Mouse (Mus musculus): Measurements from ENCODE around the gene Cpvl.

Gene Cpvl

DNA sequence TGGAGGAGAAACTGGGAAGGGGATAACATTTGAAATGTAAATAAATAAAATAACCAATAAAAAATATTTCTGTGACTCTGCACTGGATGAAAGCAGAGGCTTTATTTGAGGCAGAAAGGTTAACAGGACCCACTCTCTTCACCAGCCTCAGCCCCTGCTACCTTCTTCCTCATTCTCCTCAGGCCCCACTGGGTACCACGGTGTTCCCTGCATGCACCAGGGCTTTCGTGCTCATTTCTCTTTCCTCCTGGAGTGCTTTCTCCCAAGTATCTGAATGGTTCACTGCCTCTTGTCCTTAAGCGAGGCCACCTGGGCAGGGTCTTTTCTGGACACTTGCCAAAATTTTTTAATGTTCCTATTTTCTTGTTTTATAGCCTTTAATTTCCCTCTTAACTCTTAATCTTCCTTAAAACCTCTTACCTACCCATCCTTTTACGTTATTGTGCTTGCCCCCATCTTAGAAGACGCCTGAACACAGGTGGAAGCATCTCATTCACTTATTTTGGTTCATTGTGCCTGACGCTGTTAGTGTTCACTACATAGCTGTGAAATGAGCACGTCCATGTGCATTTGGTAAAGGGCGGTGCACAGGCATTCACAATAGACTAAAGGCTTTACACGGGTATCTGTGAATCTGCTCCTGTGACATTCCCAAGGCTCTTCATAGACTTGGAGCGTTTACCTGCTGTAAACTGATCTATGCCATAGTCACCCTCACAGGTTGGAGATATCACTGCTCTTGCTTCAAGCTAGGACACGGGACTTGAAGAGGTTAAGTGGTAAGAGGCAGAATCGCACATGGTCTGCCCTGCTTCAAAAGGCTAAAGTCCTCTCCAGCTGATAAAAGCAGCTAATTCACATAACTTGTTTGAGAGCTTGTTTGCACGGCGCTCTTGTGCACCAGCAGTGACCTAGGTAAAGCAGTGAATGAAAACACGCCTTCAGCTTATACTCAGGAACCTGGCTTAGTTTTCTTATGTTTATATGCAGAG lies 41.0 kb downstream of the Cpvl start:
- in situ Hi-C loops (cut with MboI, MseI), result no loop called here

DNA sequence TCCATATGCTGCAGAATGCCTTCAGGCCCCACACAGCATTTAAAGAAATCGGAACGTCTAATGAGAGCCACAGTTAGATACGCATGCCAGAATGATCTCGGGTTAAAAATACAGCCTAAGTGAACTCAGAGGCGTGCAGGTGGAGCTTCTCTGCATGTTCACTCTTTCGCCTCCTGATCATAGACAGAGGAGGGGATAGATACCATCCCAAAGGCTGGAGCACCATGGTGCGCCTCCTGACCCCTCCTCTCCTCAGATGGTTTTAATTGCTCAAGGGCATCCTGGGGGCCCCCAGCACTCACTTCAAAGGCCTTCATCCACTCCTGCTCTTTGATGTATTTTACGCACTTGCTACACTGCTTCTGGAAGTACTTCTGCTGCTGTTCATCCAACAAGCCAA lies 46.9 kb downstream of the Cpvl start:
- in situ Hi-C loops (cut with MboI, MseI), result no loop called here

DNA sequence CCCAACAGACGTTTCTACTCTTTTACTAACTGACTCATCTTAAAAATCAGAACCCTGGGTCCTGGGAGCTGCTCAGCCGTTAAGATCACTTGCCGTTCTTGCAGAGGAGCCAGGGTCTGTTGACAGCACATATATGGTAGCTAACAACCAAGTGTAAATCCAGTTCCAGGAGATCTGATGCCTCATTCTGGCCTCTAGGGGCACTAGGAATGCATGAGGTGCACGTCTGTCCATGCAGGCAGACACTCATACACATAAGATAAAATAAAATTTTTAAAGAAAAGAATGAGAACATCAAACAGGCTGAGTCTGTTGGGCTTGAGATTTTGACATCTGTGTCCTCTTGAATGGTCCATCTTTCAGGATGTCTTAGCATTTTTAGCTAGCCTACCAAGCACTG lies 48.6 kb downstream of the Cpvl start:
- in situ Hi-C loops (cut with MboI, MseI), result no loop called here

DNA sequence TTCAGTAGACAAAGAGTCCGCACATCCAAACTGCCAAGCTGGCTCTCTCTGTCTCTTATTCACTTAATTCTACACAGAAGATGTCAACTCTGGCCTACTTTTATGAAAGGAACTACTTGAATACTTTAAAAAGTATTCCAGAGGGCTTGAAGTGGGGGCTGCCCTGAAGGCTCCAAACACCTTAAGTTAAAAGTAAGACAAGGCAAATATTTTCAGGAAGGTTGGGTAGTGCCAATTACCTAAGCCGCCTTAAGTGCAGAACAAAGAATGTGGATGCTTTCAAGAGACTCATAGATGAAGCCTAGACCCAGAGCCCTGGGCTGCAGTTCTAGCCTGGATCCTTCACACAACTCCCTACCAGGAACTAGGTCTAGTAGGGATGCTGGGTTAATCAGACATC lies 52.3 kb downstream of the Cpvl start:
- in situ Hi-C loops (cut with MboI, MseI), result no loop called here

DNA sequence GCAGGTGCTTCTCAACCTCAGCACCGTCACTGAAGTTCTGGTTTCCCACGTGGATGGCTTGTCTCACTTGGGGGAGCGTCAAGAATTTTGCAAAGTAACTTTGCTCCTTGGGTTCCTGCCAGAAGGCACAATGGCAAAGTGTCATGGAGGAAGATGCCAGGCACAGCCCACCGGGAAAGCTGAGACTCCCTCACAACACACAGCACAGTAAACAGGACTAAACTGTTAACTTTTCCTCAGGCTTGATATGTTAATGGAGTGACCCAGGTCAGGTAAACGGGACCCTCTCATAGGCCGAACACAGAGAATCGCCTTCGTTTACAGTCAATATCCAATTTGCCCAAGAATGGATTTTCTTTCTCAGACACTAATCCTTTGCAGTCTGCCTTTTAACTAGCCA lies 53.3 kb downstream of the Cpvl start:
- in situ Hi-C loops (cut with MboI, MseI), result no loop called here

DNA sequence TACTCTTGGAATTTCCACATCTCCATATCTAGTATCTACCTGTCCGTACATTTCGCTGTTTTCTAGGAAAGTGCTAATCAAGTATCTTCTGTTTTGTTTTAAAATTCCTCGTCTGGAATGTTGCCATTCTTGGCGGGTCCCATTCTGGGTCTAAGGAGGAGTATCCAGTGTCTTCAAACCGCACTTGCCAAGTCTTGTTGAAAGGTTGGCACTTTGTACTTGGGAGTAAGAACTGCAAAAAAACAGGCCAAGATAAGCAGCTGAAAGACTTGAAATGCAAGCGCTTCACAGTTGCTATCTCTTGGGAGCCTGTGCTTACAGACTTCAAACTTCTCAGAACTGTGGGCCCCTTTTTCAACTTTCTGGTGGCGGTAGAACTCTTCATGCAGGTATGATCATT lies 58.4 kb downstream of the Cpvl start:
- in situ Hi-C loops (cut with MboI, MseI), result no loop called here

DNA sequence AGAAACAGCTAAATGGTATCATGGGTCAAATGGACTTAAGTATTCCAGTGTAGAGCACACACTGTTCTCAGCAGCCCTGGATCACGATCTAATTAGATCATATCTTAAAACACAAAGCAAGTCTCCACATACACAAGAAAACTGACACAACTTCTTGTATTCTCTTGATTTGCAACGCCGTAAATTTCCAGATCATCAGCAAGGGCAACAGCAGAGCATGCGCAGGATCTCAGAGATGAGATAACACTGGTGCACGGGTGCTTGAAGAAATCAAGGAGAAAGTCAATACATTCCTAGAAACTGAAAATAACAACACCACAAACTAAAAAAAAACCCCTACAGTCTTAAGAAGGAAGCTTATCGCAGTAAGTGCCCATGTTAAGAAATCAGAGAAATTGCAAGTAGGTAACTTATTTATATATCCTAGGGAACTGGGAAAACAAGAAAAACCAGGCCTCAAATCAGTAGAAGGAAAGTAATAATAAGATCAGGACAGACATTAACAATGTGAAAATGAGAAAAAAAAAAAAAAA lies 61.4 kb downstream of the Cpvl start:
- in situ Hi-C loops (cut with MboI, MseI), result no loop called here

DNA sequence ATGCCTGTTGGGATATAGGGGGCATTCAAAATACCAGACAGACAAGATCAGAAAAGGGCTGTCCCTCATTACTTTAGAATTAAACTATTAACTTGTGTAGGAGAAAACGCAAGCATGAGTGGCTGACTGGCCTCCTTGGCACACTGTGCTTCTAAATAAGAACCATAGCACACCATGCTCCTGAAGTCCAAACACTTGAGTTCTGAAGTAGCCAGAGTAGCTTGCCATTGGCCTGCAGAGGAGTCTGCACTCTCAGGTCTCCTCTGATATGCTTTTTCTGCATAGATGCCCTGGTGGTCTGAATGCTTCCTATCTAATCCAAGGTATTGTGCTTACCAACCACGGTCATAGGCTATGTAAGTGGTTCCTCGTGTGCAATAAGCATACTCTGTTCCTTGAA lies 63.1 kb downstream of the Cpvl start:
- in situ Hi-C loops (cut with MboI, MseI), result no loop called here

DNA sequence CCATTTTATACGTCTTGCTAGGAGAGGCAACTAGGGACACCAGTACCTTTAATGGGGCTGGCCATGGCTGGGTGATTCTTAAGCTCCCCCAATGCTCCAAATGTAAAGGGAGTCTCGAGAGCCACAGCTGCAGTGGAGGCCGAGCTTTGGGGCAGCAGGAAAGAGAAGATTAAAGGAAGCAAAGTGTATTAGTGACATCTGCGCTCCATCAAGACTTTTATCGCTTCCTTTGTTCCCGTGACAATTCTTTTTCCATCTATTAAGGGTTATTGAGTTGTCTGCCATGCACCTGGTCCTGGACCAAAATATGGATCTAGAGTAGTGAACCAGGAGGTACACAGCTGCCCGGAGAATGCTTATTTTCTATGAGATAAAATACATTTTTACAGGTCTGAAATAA lies 65.3 kb downstream of the Cpvl start:
- in situ Hi-C loops (cut with MboI, MseI), result no loop called here

DNA sequence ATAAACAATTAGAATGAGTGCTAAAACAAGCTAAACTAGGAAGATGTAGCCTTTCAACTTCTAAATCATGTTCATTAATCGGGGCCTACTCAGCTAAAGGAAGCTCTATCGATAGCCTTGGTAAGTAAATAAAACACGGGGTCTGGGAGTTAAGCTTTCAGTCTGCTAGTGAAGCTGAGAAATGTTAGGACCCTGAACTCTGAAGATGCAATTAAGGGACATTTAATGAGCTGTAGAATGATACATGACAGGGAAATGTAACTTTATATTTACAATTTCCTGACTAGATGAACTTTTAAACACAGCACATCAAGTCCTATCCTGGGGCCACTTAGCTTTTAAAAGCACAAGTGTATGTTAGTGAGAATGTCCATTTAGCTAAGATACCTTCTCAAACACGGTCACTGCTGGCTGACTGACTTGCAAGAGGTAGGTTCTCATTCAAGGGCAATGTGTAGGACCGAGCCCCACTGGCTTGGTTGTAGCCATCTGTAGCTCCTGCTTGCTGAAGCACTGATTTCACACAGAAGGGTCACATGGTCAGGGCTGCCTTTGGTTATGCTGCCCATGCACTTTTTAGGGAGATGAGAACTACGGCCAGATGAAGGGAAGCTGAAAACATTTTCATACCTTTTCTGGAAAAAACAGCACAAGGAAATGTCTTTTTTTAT lies 66.2 kb downstream of the Cpvl start:
- in situ Hi-C loops (cut with MboI, MseI), result no loop called here

DNA sequence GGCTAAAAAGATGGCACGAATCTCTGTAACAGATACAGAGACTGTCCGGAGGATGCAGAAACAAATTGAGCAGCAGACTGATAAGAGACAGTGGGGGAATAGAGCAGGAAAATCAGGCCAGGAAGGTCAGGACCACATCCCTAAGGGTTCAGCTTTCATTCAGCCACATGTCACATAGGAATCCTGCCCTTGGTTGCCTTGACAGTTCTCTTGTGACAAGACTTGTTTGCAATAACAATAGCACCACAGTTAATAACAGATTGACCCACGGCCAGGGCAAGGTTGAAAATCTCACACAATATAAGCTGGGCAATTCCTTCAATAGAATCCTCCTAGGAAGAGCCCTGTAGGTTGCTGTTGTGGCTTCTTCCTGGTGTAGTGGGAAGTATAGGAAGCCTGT lies 68.5 kb downstream of the Cpvl start:
- in situ Hi-C loops (cut with MboI, MseI), result no loop called here

DNA sequence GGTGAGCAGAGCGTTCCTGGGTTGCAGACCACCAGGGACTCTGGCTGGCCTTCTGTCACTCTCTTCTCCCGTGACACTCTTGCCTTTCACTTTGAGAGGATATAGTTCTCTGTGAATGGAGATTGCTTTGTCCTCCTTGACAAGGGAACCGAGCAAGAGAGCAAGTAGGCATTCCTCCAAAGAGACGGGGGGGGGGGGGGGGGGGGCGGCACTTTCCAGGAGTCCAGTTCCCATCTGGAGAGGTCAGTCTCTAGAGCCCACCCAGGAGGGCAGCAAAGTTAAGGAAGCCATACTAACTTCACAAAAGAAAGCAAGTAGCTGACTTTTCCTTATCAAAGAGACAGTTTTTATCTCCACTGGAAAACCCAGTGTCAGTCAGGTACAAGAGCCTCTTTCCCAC lies 69.0 kb downstream of the Cpvl start:
- in situ Hi-C loops (cut with MboI, MseI), result no loop called here

DNA sequence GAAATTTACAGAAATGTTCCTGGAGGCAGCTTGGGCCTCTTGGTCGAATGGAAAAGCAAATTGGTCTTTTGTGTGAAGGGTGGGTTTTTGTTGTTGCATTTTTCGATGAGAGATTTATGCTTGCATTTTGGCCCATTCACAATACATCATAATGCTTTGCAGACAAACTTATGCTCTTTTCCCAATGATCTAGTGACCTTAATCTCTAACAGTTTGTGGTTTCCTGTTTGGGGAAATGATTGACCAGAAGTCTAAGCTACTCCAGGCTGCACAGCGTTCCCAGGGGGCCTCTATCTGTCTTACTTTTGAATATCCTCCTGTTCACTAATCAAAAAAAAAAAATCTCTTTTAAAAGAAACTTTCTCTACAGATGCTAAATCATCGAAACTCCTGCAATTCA lies 71.6 kb downstream of the Cpvl start:
- in situ Hi-C loops (cut with MboI, MseI), result no loop called here

DNA sequence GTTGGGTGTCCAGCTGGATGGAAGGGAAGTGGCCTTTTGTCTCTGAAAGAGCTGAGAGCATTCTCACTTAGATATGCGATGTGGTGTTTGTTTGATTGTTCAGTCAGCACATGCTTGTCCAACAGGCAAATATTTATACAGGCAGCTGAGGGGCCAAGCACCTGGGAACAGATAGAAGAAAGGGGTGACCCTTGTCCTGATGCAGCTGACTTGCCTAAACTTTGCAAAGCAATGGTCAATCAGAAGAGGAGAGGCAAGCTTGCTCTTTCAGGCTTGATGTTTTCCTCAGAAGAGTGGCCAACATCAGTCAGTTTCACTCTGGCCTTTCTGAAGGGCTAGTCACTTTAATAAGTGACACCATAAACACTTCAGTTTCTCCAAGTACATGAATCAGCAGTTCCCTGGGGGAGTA lies 72.4 kb downstream of the Cpvl start:
- in situ Hi-C loops (cut with MboI, MseI), result no loop called here

DNA sequence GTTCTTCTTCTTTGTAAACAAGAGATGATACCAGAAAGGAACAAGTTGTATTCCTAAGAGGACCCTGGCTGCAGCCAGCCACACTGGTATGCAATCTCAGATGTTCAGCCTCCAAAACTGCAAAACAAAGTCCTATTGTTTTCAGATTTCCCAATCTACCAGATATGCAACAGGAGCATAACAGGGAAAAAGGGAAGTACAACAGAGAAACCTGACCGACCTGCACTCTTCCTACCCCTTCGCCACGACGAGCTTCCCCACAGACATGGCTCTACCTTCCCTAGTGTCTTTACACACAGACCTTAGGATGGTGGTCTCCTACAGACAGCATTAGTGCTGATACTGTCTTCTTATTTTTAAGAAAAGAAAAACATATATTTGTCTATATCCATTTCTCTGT lies 72.9 kb downstream of the Cpvl start:
- in situ Hi-C loops (cut with MboI, MseI), result no loop called here

DNA sequence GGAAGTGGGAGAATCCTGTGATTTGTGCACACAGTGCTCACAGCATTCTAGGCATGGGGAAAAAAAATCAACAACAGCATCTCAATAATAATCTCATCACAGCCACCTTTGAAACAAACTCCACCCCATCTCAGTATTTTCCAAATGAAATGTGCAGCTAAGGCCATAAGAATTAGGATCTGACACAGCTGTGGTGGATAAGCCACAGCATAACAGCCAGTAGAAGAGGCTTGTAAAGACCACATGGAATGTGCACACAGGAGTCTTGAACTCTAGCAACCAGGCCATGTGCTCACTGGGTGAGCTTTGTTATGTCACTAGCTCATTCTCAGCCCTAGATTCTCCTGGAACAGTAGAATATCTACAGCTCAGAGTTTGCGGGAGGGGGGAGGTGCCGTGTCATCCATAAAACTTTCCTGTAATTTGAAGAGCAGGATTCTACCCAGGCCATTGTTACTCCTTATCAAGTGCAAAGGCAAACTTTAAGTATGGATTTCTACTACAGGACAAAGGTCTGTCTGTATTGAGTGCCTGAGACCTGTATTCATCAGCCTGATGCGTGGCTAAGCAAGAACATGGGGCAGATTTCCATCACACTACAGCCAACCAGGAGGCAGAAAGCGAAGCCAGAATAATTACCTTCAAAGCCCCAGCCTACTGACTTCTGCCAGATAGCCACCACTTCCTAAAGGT lies 73.6 kb downstream of the Cpvl start:
- in situ Hi-C loops (cut with MboI, MseI), result no loop called here

DNA sequence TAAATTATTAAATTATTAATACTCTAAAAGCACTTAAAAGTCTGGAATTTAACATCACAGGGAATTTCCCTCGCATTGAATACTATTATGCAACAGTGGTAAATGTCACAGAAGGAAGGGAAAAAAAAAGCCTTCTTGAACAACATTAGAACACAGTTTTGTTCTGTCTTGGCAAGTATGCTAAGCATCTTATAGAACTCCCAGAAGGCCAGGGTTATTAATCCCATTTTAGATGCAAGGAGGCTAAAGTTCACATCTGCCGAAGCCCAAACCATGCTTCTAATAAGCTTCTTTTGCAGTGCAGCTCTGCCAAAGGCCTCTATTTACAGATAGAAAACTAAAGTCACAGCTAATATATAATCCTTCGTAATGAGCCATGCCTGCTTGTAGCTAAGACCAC lies 74.3 kb downstream of the Cpvl start:
- in situ Hi-C loops (cut with MboI, MseI), result no loop called here

DNA sequence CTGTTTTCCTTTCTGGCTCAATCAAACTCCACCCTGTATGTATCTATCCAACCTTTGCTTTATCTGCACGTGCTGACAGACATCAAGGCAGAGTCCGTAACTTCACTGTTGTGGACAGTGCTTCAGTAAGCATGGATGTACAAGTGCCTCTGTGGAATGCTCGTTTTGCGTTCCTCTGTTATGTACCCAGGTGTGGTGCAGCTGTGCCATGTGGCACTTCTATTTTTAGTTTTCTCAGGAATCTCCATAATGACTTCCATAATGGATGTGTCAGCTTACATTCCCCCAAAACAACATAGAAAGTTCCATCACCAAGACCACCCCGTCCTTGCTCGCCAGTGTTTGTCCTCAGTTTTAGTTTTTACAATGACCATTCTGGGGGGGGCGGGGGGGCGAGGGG lies 76.7 kb downstream of the Cpvl start:
- in situ Hi-C loops (cut with MboI, MseI), result no loop called here

DNA sequence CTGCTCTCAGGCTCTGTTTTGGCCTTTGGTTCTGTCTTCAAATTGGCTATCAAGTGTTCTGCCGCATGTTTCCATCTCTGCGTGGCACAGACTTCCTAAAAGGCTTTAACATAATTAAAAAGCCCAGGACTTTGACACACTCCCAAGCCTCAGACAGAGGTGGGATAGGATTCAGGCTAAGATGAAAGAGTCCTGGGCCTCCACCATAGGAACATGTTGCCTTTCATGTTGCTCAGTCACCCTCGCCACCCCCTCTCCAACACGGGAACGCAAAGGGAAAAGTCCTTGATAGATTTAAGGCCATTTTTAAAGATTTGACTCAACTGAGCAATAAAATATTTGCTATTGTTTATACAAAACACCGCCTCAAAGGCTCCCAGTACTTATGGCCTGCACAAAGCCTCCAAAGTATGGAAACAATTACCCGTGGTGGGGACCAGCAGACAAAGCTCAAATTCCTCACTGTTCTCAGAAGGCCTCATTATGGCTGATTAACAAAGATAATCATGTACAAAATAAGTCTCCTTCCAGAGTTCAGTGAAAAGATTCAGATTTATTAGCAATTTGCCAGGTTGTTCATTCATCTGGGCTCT lies 80.5 kb downstream of the Cpvl start:
- in situ Hi-C loops (cut with MboI, MseI), result no loop called here

DNA sequence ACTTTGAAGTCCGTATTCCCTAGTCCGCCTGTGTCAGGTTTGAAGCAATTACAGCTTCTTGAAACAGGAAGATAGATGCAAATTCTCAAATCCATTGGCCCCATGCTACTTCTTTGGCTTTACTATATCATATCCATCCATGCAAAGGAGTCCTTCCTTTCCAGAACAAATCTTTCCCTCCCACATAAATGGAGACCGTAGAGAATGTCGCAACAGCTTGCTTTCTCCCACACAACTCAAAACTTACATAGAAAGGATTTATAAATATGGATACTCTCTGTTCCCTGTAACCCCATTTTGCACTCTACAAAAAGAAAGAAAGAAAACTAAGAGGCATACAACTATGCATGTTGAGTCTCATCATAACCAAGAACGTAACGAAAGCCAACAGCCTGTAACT lies 81.3 kb downstream of the Cpvl start:
- in situ Hi-C loops (cut with MboI, MseI), result no loop called here

DNA sequence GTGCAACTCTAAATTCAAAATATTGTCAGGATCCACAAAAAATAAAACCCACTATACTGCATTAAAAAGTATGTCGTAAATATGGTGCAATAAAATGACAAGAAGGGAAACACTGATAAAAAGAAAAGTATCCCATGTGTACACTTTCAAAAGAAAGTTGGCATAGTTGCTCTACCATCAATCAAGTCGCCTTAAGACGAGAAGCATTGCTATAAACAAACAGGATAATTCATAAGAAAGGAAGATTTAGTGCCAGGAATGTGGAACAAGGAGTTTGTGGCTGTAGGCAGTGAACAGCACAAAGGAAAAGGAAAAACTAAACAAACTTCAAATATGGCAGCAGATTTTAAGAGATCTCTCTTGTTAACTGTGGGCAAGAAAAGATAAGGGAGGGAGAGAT lies 84.7 kb downstream of the Cpvl start:
- in situ Hi-C loops (cut with MboI, MseI), result no loop called here

DNA sequence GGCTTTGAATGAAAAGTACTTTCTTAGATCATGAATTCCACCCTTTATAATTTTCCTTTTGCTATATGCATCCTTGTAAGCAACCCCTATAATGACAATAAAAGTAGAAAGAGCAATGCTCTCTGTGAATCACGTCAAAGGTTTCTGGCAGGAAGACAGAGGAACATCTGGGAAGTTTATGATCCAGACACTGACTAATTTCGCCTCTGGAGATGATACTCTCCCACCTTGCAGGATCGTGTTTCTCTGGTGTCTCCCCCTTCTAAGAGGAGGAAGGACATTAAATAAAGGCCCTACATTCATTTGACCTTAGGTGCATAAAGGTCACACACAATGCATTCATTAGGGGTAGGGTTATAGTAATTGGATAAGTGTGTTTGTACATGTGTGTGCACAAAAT lies 87.4 kb downstream of the Cpvl start:
- in situ Hi-C loops (cut with MboI, MseI), result no loop called here

All from T-helper 2 cell (primary cell).